Mouse (Mus musculus): ENCODE measurements around the gene Naa11. TPM values are rescaled to one million over a fixed set of nuclear protein-coding genes. Genes with fewer than 3 reads are reported as not detected.

Gene Naa11
- total and polyA plus RNA-seq, 3 experiments = not detected

DNA sequence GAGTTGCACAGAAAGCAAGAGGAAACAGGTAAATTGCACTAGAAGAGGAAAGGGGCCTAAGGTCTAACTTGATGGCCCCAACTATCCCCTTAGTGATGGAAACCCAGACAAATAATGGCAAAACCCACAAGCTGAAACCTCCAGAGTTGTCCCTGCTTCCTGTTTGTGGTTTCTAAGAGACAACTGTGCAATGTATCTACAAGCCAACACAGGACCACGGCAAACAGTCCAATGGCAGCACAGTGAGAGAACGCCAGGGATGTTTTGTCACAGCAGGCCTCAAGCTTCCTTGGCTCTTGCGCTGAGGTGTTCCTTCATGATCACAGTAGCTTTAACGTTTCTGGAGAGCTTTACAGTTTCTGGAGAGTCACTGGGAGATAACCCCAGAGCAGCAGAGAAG lies 7.8 kb downstream of the Naa11 start:
- Histone ChIP-seq H3K27me3 (ENCODE audit: control insufficient read depth, insufficient read depth, low read length) (no peaks in the 10 kb centered on the region), H3K79me2 (replicated peaks; ENCODE audit: control insufficient read depth, insufficient read depth, low read length) (no peaks in the 10 kb centered on the region), H3K36me3 (ENCODE audit: control insufficient read depth, insufficient read depth, low read length) (no peaks in the 10 kb centered on the region), H3K4me1 (ENCODE audit: control insufficient read depth, insufficient read depth, low read length) (peaks cover 2% of the 10 kb centered on the region; the same call in 1 of the 2 replicates), H3K9ac (ENCODE audit: low read depth, low read length) (no peak overlapping the region), H3K27ac (no peak overlapping the region), H3K4me3 (no peak overlapping the region)
- 69% methylated on average over 4 of the region's 4 CpGs for WGBS
- TF ChIP-seq EP300 (IDR thresholded peaks at IDR 0.05; ENCODE audit: insufficient read depth, low read depth, low read length) = no peak
- no peak for TF ChIP-seq CTCF (IDR thresholded peaks at IDR 0.05)
- TF ChIP-seq POLR2A (IDR thresholded peaks at IDR 0.05; ENCODE audit: insufficient read depth, low read depth, low read length) = no peak
- intact Hi-C loops (cut with DNase I) = no loop called here
- DNase-seq = no peak

DNA sequence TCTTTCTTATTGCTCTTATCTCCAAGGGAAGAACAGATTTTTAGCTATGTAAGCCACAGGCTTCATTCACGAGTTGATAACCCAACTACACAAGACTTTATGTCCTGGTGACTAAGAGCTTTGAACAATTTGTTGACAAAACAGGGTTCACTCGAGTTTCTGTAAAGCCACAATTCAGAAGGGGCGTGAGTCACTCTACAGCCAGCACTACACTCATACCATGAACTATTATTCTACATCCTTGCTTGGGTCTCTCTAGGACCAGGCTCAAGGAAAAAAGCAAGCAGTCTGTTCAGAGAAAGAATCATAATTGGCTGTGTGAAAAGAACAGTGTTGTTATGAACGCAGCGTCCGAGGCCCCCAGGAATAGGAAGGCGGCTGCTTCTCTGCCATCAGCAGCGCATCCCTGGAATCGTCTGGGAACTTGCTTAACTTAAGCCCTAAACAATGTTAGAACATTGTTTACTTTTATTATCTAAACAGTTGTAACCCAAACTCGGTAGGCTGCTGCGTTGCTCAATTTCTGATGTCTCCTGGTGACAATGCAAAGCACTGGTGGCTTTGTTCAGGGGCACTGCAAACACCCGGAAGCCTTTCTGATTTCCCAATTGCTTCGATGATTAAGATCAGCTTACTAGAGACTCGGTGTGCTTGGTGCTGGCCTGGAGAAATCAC lies 9.5 kb downstream of the Naa11 start:
- H3K36me3 ChIP-seq (ENCODE audit: control insufficient read depth, insufficient read depth, low read length) = no peaks in the 10 kb centered on the region
- TF ChIP-seq EP300 (IDR thresholded peaks at IDR 0.05; ENCODE audit: insufficient read depth, low read depth, low read length) (no peak), POLR2A (IDR thresholded peaks at IDR 0.05; ENCODE audit: insufficient read depth, low read depth, low read length) (no peak), CTCF (IDR thresholded peaks at IDR 0.05) (no peak)
- H3K27me3 ChIP-seq (ENCODE audit: control insufficient read depth, insufficient read depth, low read length) = no peaks in the 10 kb centered on the region
- no peaks in the 10 kb centered on the region for H3K79me2 ChIP-seq (replicated peaks; ENCODE audit: control insufficient read depth, insufficient read depth, low read length)
- peaks cover under 1% of the 10 kb centered on the region; the same call in 1 of the 2 replicates for H3K4me1 ChIP-seq (ENCODE audit: control insufficient read depth, insufficient read depth, low read length)
- H3K9ac ChIP-seq (ENCODE audit: low read depth, low read length) = no peak overlapping the region
- intact Hi-C loops (cut with DNase I) = no loop called here
- DNase-seq = no peak
- WGBS = 69% methylated on average over 14 of the region's 14 CpGs
- H3K27ac ChIP-seq = no peak overlapping the region
- H3K4me3 ChIP-seq = no peak overlapping the region

DNA sequence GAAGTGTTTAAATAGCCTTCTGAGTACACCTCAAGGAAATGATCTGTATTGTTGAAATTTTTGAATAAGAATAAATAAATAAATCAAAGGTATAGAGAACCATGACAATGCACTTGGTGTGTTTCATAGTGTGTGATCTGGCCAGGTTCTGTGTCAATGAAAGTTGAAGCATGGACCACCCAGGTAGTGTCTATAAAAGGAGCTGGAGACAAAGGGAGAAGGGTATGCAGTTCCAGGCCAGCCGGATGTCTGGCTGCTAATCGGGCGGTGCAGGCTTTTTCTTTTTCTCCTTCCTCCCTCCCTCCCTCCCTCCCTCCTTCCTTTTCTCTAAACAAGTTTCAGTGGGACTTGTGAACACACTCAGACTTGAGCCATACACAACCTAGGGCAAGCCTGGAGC lies 12.2 kb downstream of the Naa11 start:
- TF ChIP-seq POLR2A (IDR thresholded peaks at IDR 0.05; ENCODE audit: insufficient read depth, low read depth, low read length) (no peak), CTCF (IDR thresholded peaks at IDR 0.05) (no peak), EP300 (IDR thresholded peaks at IDR 0.05; ENCODE audit: insufficient read depth, low read depth, low read length) (no peak)
- Histone ChIP-seq H3K9ac (ENCODE audit: low read depth, low read length) (no peak overlapping the region), H3K4me1 (ENCODE audit: control insufficient read depth, insufficient read depth, low read length) (no peaks in the 10 kb centered on the region), H3K27me3 (ENCODE audit: control insufficient read depth, insufficient read depth, low read length) (no peaks in the 10 kb centered on the region), H3K4me3 (no peak overlapping the region), H3K36me3 (ENCODE audit: control insufficient read depth, insufficient read depth, low read length) (no peaks in the 10 kb centered on the region), H3K27ac (no peak overlapping the region), H3K79me2 (replicated peaks; ENCODE audit: control insufficient read depth, insufficient read depth, low read length) (no peaks in the 10 kb centered on the region)
- no peak for DNase-seq
- WGBS = 67% methylated on average over 3 of the region's 3 CpGs
- intact Hi-C loops (cut with DNase I) = no loop called here

DNA sequence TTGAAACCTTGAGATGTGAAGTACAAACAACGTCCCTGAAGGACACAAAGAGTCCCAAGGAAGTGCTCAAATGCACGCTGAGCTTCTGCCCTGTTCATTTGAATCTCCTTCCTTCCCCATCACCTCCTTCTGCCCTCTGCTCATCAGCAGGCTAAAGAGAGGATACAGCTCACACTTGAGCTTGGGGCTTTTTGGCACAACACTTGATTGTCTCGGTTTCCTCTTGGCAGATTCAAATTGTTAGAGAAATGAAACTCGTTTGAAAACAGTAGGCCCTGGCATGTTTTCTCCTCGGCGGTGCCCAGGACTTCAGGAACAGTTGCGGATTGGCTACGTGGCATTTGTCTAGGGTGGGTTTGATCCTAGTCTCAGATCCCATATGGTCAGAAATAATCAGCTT lies 27.4 kb downstream of the Naa11 start:
- H3K36me3 ChIP-seq (ENCODE audit: control insufficient read depth, insufficient read depth, low read length) = no peaks in the 10 kb centered on the region
- no peaks in the 10 kb centered on the region for H3K79me2 ChIP-seq (replicated peaks; ENCODE audit: control insufficient read depth, insufficient read depth, low read length)
- no peaks in the 10 kb centered on the region for H3K27me3 ChIP-seq (ENCODE audit: control insufficient read depth, insufficient read depth, low read length)
- no peaks in the 10 kb centered on the region; the same call in 1 of the 2 replicates for H3K4me1 ChIP-seq (ENCODE audit: control insufficient read depth, insufficient read depth, low read length)
- intact Hi-C loops (cut with DNase I) = no loop called here
- no peak overlapping the region for H3K9ac ChIP-seq (ENCODE audit: low read depth, low read length)
- no peak for DNase-seq
- 70% methylated on average over 8 of the region's 8 CpGs for WGBS
- H3K27ac ChIP-seq = no peak overlapping the region
- TF ChIP-seq POLR2A (IDR thresholded peaks at IDR 0.05; ENCODE audit: insufficient read depth, low read depth, low read length) (no peak), EP300 (IDR thresholded peaks at IDR 0.05; ENCODE audit: insufficient read depth, low read depth, low read length) (no peak), CTCF (IDR thresholded peaks at IDR 0.05) (no peak)
- no peak overlapping the region for H3K4me3 ChIP-seq

DNA sequence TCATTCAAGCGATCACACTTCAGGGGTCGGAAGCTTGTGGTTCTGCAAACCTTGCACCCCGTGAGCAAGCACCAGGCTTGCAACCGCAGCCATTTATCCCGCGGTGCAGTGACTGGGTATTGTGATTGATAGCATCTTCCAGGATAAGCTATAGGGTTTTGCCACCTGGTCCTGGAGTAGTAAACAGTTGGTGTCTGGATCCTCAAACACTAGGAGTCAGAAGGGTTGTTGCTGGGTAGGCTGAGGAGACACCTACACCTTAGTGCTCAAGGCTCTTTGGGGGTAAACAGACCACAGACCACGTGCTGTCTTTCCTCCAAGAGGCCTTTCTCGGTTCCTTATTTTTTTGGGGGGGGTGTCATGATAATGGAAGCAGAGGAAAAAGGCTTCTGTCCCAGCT lies 27.9 kb downstream of the Naa11 start:
- Histone ChIP-seq H3K4me1 (ENCODE audit: control insufficient read depth, insufficient read depth, low read length) (no peaks in the 10 kb centered on the region; the same call in 1 of the 2 replicates), H3K36me3 (ENCODE audit: control insufficient read depth, insufficient read depth, low read length) (no peaks in the 10 kb centered on the region), H3K9ac (ENCODE audit: low read depth, low read length) (no peak overlapping the region), H3K27me3 (ENCODE audit: control insufficient read depth, insufficient read depth, low read length) (no peaks in the 10 kb centered on the region), H3K4me3 (no peak overlapping the region), H3K27ac (no peak overlapping the region), H3K79me2 (replicated peaks; ENCODE audit: control insufficient read depth, insufficient read depth, low read length) (no peaks in the 10 kb centered on the region)
- no peak for TF ChIP-seq CTCF (IDR thresholded peaks at IDR 0.05)
- no peak for TF ChIP-seq POLR2A (IDR thresholded peaks at IDR 0.05; ENCODE audit: insufficient read depth, low read depth, low read length)
- TF ChIP-seq EP300 (IDR thresholded peaks at IDR 0.05; ENCODE audit: insufficient read depth, low read depth, low read length) = no peak
- WGBS = 70% methylated on average over 8 of the region's 8 CpGs
- intact Hi-C loops (cut with DNase I) = no loop called here
- no peak for DNase-seq

- Histone ChIP-seq H3K27me3 (ENCODE audit: control insufficient read depth, insufficient read depth, low read length) (no peaks in the 10 kb centered on the region), H3K9ac (ENCODE audit: low read depth, low read length) (no peak overlapping the region), H3K4me1 (ENCODE audit: control insufficient read depth, insufficient read depth, low read length) (no peaks in the 10 kb centered on the region; the same call in 1 of the 2 replicates), H3K79me2 (replicated peaks; ENCODE audit: control insufficient read depth, insufficient read depth, low read length) (no peaks in the 10 kb centered on the region), H3K36me3 (ENCODE audit: control insufficient read depth, insufficient read depth, low read length) (no peaks in the 10 kb centered on the region), H3K27ac (no peak overlapping the region), H3K4me3 (no peak overlapping the region)
- DNase-seq = peak in 1 of 2 experiments; percentile 17
- TF ChIP-seq CTCF (IDR thresholded peaks at IDR 0.05) (no peak), POLR2A (IDR thresholded peaks at IDR 0.05; ENCODE audit: insufficient read depth, low read depth, low read length) (no peak), EP300 (IDR thresholded peaks at IDR 0.05; ENCODE audit: insufficient read depth, low read depth, low read length) (no peak)
- 22% methylated on average over 2 of the region's 2 CpGs for WGBS
- intact Hi-C loops (cut with DNase I) = no loop called here
Measured at GRCm38 (mm10) chr5:97362539-97362938, 29.6 kb downstream of the Naa11 start.
